Mouse (Mus musculus): Measurements from ENCODE around the gene Dennd2c. TPM values are rescaled to one million over a fixed set of nuclear protein-coding genes. Genes with fewer than 3 reads are reported as not detected.

Gene Dennd2c
- 2.0 TPM for polyA plus RNA-seq (2014; fragmentation: Illumina TruSeq; extraction: RNeasy Lipid Tissue Mini Kit (QIAGEN cat#74804); ENCODE audit: low read depth, low replicate concordance)

DNA sequence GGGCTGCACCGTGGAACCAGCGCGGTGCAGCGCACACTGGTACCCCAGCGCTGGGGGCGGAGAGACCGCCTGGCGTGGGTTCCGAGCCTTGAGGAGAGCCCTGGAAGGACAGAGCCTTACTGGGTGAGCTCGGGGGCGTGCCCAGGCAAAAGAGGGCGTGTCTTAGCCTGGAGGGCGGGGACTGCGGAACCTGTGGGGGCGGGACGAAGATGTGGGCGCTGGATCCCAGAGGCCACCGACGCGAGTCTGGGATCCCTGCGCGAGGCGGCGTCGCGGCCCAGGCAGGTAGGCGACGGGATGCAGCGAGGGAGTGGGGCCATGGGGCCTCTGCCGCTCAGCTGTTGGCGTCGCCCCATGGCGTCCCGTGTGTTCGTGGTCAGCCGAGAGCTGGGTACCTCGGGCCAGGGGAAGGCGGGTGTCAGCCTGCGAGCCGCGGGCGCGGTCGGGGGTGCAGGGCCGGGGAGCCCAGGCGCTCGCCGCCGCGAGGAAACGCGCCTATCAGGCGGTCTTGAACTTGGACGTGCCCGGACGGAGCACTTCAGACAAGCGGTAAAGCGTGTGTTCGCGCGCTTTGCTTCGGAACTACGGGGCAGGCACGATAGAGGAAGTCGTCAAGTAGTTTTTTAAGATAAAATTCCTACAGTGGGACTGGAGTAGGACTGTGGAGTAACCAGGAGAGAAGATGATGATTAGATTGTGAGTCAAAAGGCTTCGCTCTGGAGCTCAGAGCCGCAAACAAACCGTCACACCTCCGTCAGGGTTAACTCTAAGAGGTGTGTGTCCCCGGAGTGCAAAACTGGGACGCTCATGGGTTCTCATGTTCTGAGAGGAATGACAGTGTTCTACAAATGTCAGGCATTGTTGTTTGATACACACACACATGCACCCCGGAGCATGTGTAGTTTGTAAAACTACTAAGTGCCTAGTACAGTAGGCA, at the start of gene Dennd2c:
Dennd2c (plus strand) TSS at position 151 of the 937 bp plus-strand sequence.

GRCm38 (mm10) chr3:103058207-103059157, 43.9 kb upstream of the Dennd2c start, which contains the start of gene Nras:
TSS of gene Nras (plus strand) at chr3:103058285.

GRCm38 (mm10) chr3:103073771-103074170, 28.6 kb upstream of the Dennd2c start, which contains the start of gene Ampd1:
TSS of gene Ampd1 (plus strand) at chr3:103074014.

DNA sequence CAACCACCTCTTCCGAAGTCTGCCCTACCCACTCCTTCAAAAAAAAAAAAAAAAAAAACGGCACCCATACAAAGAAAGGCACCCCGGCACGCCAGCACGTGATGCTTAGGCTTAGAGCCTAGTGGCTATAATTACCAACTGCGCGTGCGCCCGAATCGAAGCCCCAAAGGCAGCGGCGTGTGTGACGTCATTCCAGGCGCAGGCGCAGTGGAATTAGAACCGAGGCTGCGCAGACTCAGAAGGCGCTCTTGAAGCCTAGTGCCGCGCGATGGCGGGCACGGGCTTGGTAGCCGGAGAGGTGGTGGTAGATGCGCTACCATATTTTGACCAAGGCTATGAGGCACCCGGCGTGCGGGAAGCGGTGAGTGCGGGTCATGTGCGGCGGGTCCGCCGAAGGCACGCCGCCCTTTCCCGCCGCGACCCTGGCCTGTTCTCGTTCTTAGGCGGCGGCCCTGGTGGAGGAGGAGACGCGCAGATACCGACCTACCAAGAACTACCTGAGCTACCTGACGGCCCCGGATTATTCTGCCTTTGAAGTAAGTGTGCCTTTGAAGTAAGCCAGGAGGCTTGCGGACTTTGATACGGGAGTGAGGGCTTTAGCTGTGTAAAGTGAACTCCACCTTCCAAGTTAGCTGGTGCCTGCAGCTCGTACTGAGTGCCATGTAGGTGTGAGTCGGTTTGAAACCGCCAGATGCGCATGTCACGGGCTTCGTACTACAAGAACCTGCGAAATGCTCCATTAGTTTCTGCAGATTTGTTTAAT, 69.3 kb downstream of the Dennd2c start, which contains the start of gene Bcas2:
Bcas2 (plus strand) TSS at position 151 of the 763 bp plus-strand sequence.

Other genes starting within 250 kb of the Dennd2c start
- gene Sycp1, start 166.5 kb upstream of the Dennd2c start, polyA plus RNA-seq (2014; fragmentation: Illumina TruSeq; extraction: RNeasy Lipid Tissue Mini Kit (QIAGEN cat#74804); ENCODE audit: low read depth, low replicate concordance), result not detected
- not detected for gene Nr1h5, start 138.5 kb upstream of the Dennd2c start, polyA plus RNA-seq (2014; fragmentation: Illumina TruSeq; extraction: RNeasy Lipid Tissue Mini Kit (QIAGEN cat#74804); ENCODE audit: low read depth, low replicate concordance)
- 36.9 TPM for gene Sike1, start 106.9 kb upstream of the Dennd2c start, polyA plus RNA-seq (2014; fragmentation: Illumina TruSeq; extraction: RNeasy Lipid Tissue Mini Kit (QIAGEN cat#74804); ENCODE audit: low read depth, low replicate concordance)
- gene Csde1, start 82.2 kb upstream of the Dennd2c start, polyA plus RNA-seq (2014; fragmentation: Illumina TruSeq; extraction: RNeasy Lipid Tissue Mini Kit (QIAGEN cat#74804); ENCODE audit: low read depth, low replicate concordance), result 468 TPM
- gene Nras, start 44.3 kb upstream of the Dennd2c start, polyA plus RNA-seq (2014; fragmentation: Illumina TruSeq; extraction: RNeasy Lipid Tissue Mini Kit (QIAGEN cat#74804); ENCODE audit: low read depth, low replicate concordance), result 34.4 TPM
- gene Ampd1, start 28.6 kb upstream of the Dennd2c start, polyA plus RNA-seq (2014; fragmentation: Illumina TruSeq; extraction: RNeasy Lipid Tissue Mini Kit (QIAGEN cat#74804); ENCODE audit: low read depth, low replicate concordance), result not detected
- 113 TPM for gene Bcas2, start 69.1 kb downstream of the Dennd2c start, polyA plus RNA-seq (2014; fragmentation: Illumina TruSeq; extraction: RNeasy Lipid Tissue Mini Kit (QIAGEN cat#74804); ENCODE audit: low read depth, low replicate concordance)
- gene Trim33, start 176.7 kb downstream of the Dennd2c start, polyA plus RNA-seq (2014; fragmentation: Illumina TruSeq; extraction: RNeasy Lipid Tissue Mini Kit (QIAGEN cat#74804); ENCODE audit: low read depth, low replicate concordance), result 61.0 TPM

All from kidney, adult 10 weeks (tissue).